10 mouse cellular contexts compared by ENCODE assay signal in the genomic region with DNA sequence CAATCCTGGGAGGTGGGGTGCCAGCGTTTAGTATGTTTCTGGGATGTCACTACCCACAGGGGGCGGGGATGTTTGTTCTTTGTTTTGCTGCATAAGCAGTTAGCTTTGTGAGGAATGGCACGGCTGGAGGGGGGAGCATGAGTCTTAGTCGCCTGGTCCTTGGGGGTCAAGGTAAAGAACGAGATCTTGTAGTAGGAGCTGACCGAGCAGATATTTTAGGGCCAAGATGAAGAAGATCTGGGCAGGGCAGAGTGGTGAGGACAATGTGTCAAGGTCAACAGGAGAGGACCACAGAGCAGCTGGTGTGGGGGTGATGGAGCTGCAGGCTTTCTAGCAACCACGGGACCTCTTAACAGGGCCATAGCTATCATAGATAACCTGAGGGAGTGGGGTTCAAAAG.
"Had no signal": no experiment of that assay in that cellular context is flagged by ENCODE, and none has a peak within 500 bp of the region (broad histone marks: within the 10 kb centered on the region; RNA-seq: fewer than 3 reads in every experiment).

No protein-coding gene starts in this region.

- DNase-seq: kidney, postnatal 25 days; left cerebral cortex, postnatal 4 days; liver, postnatal 0 days; lung, embryonic 14.5 days; retina, postnatal 1 day; right cerebral cortex, postnatal 25 days; spleen, adult 18-20 months; thymus, postnatal 25 days had no signal

- ATAC-seq: liver, postnatal 0 days; lung, postnatal 0 days; midbrain, embryonic 15.5 days had no signal
